Mouse (Mus musculus) erythroblast, embryonic 14.5 days (primary cell): Measurements from ENCODE around the gene Nfkbid. TPM values are rescaled to one million over a fixed set of nuclear protein-coding genes. Genes with fewer than 3 reads are reported as not detected.

ENCODE experiments used
- H3K27me3 ChIP-seq: 2 replicates; pipeline ENCODE4 v1.6.1; 2012; ENCODE audit warnings: inconsistent platforms; ENCODE audit not compliant: control insufficient read depth
- H3K36me3 ChIP-seq: 2 replicates; pipeline ENCODE4 v1.6.1; 2012; ENCODE audit warnings: mild to moderate bottlenecking, inconsistent platforms; ENCODE audit not compliant: control insufficient read depth
- H3K4me1 ChIP-seq: 2 replicates; pipeline ENCODE4 v1.6.1; 2012; ENCODE audit warnings: inconsistent platforms; ENCODE audit not compliant: control insufficient read depth
- H3K4me3 ChIP-seq: replicated peaks from 2 replicates; pipeline ENCODE3; 2012; ENCODE audit warnings: moderate library complexity, mild to moderate bottlenecking, inconsistent platforms
- H3K9me3 ChIP-seq: 2 replicates; pipeline ENCODE4 v1.6.1; 2012; ENCODE audit warnings: low read length, inconsistent platforms, mixed read lengths; ENCODE audit not compliant: control insufficient read depth
- GATA1 ChIP-seq: IDR thresholded peaks from 2 replicates; pipeline ENCODE4 v1.6.1; 2012; ENCODE audit warnings: low read length, inconsistent platforms, mixed read lengths
- TAL1 ChIP-seq: IDR thresholded peaks from 3 replicates; pipeline ENCODE4 v1.6.1; 2012; ENCODE audit warnings: low read length, inconsistent platforms, mixed read lengths
- polyA plus RNA-seq: library from polyadenylated mRNA; stranded (reverse); fragments of >175 nt; gene quantifications from 2 replicates; pipeline ENCODE4 v1.2.3, GENCODE M21; 2012

Nfkbid gene
- polyA plus RNA-seq, 1 experiment: 0.23 TPM

DNA sequence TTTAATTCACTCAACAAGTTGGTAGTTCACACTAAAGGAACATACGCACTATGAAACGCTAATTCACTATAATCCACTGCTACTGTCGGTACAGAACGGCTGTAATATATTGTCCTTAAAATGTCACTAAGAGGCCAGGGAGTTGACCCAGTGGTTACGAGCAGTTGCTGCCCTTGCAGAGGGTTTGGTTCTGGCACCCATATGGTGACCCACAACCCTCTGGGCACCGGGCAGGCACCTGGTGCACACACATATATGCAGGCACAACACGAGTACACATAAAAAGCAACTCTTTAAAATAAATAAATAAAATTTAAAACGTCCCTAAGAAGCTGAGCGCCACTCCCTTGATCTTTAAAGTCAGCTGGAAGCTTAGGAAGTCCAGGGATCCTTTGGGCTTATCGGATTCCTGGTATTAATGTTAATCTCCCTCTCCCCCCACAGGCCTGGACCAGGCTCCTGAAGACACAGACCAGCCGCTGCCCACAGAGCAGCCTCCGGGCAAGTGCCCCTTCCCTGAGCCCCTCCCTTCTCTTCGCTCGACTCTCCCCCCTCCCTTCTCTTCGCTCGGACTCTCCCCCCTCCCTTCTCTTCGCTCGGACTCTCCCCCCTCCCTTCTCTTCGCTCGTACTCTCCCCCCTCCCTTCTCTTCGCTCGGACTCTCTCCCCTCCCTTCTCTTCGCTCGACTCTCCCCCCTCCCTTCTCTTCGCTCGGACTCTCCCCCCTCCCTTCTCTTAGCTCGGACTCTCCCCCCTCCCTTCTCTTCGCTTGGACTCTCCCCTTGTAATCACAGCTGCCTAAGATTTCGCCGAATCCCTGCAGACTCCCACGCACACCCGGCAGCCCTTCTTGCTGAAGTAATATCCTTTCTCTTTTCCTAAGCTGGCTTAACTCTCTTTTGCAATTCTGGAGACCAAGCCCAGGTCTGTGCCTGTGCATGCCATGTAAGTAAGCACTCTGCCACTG is 56.2 kb downstream of the Nfkbid start:
- Histone ChIP-seq H3K4me1 (no peaks in the 10 kb centered on the region), H3K27me3 (peaks cover 6% of the 10 kb centered on the region; the same call in 1 of the 2 replicates), H3K9me3 (no peaks in the 10 kb centered on the region), H3K36me3 (no peaks in the 10 kb centered on the region), H3K4me3 (no peak overlapping the region)
- no peak for TF ChIP-seq TAL1
- TF ChIP-seq GATA1: no peak

Other genes with a start within 250 kb of the Nfkbid start
- 0.12 TPM in 1 of 2 replicates, not detected in the other for gene Cox7a1, start 237.6 kb upstream of the Nfkbid start, polyA plus RNA-seq
- gene Capns1, start 222.9 kb upstream of the Nfkbid start, polyA plus RNA-seq: 17.1 and 21.2 TPM in 2 replicates
- 9.4 and 10.9 TPM in 2 replicates for gene Polr2i, start 189.8 kb upstream of the Nfkbid start, polyA plus RNA-seq
- 2.6 and 4.1 TPM in 2 replicates for gene Tbcb, start 189.5 kb upstream of the Nfkbid start, polyA plus RNA-seq
- not detected in 2 replicates for gene Ovol3, start 186.0 kb upstream of the Nfkbid start, polyA plus RNA-seq
- 0.04 TPM in 1 of 2 replicates, not detected in the other for gene Thap8, start 141.6 kb upstream of the Nfkbid start, polyA plus RNA-seq
- 14.8 and 30.0 TPM in 2 replicates for gene Wdr62, start 141.3 kb upstream of the Nfkbid start, polyA plus RNA-seq
- not detected in 2 replicates for gene Clip3, start 130.0 kb upstream of the Nfkbid start, polyA plus RNA-seq
- 2.1 and 2.8 TPM in 2 replicates for gene Alkbh6, start 113.0 kb upstream of the Nfkbid start, polyA plus RNA-seq
- 0.04 and 0.13 TPM in 2 replicates for gene Syne4, start 106.9 kb upstream of the Nfkbid start, polyA plus RNA-seq
- not detected in 2 replicates for gene E130208F15Rik, start 100.0 kb upstream of the Nfkbid start, polyA plus RNA-seq
- 0.45 and 0.47 TPM in 2 replicates for gene Sdhaf1, start 97.8 kb upstream of the Nfkbid start, polyA plus RNA-seq
- 0.05 TPM in 1 of 2 replicates, not detected in the other for gene Lrfn3, start 59.0 kb upstream of the Nfkbid start, polyA plus RNA-seq
- gene Tyrobp, start 8.0 kb upstream of the Nfkbid start, polyA plus RNA-seq: 0.91 and 1.6 TPM in 2 replicates
- gene Hcst, start 1.9 kb upstream of the Nfkbid start, polyA plus RNA-seq: not detected in 2 replicates
- gene Aplp1, start 23.8 kb downstream of the Nfkbid start, polyA plus RNA-seq: 0.13 and 0.33 TPM in 2 replicates
- 0.02 and 0.05 TPM in 2 replicates for gene Kirrel2, start 36.0 kb downstream of the Nfkbid start, polyA plus RNA-seq
- gene Nphs1, start 36.6 kb downstream of the Nfkbid start, polyA plus RNA-seq: not detected in 2 replicates
- gene Prodh2, start 71.9 kb downstream of the Nfkbid start, polyA plus RNA-seq: 0.11 and 0.36 TPM in 2 replicates
- 11.7 and 13.0 TPM in 2 replicates for gene Arhgap33, start 113.3 kb downstream of the Nfkbid start, polyA plus RNA-seq
- 3.7 and 6.8 TPM in 2 replicates for gene Hspb6, start 130.4 kb downstream of the Nfkbid start, polyA plus RNA-seq
- gene Proser3, start 130.6 kb downstream of the Nfkbid start, polyA plus RNA-seq: 1.9 and 2.3 TPM in 2 replicates
- 14.5 and 17.0 TPM in 2 replicates for gene Lin37, start 138.1 kb downstream of the Nfkbid start, polyA plus RNA-seq
- gene U2af1l4, start 141.6 kb downstream of the Nfkbid start, polyA plus RNA-seq: 5.6 and 7.7 TPM in 2 replicates
- gene Gm49396, start 141.6 kb downstream of the Nfkbid start, polyA plus RNA-seq: 0.15 and 0.18 TPM in 2 replicates
- gene Psenen, start 141.9 kb downstream of the Nfkbid start, polyA plus RNA-seq: 8.0 and 8.9 TPM in 2 replicates
- 0.61 and 1.5 TPM in 2 replicates for gene Igflr1, start 143.7 kb downstream of the Nfkbid start, polyA plus RNA-seq
- gene Kmt2b, start 167.0 kb downstream of the Nfkbid start, polyA plus RNA-seq: 5.2 and 6.8 TPM in 2 replicates
- gene Zbtb32, start 177.2 kb downstream of the Nfkbid start, polyA plus RNA-seq: 0.07 and 0.20 TPM in 2 replicates
- 0.10 and 0.14 TPM in 2 replicates for gene Upk1a, start 191.1 kb downstream of the Nfkbid start, polyA plus RNA-seq
- gene Cox6b1, start 204.4 kb downstream of the Nfkbid start, polyA plus RNA-seq: 15.7 and 23.9 TPM in 2 replicates
- not detected in 2 replicates for gene Etv2, start 214.1 kb downstream of the Nfkbid start, polyA plus RNA-seq
- gene Rbm42, start 228.6 kb downstream of the Nfkbid start, polyA plus RNA-seq: 22.7 and 23.2 TPM in 2 replicates
- gene Haus5, start 243.3 kb downstream of the Nfkbid start, polyA plus RNA-seq: 2.9 and 5.4 TPM in 2 replicates
- gene Pmis2, start 249.9 kb downstream of the Nfkbid start, polyA plus RNA-seq: not detected in 2 replicates